Mouse (Mus musculus) kidney, postnatal 10 days (tissue): Measurements from ENCODE around the gene Hmga1b.
"Not testable (repeated sequence)": the region's sequence is repeated elsewhere in the genome, so short reads cannot be mapped to it uniquely, and the experiment has no call there.

Source experiments
- DNase-seq: peaks from one replicate; pipeline ENCODE4 v3.0.0; 2021; ENCODE audit warnings: mixed read lengths

Hmga1b gene

GRCm38 (mm10) chr11:120762672-120763041 lies at the start of gene Hmga1b:
TSS of gene Hmga1b (plus strand) at chr11:120762794.
- DNase-seq: not testable (repeated sequence)

GRCm38 (mm10) chr11:120713580-120714518 lies 48.7 kb upstream of the Hmga1b start, which contains the start of the genes Cenpx and Lrrc45:
TSS of gene Cenpx (minus strand) at chr11:120713738.
TSS of gene Lrrc45 (plus strand) at chr11:120713925.
- DNase-seq: peak; percentile 97

GRCm38 (mm10) chr11:120714546-120714945 lies 48.0 kb upstream of the Hmga1b start:
- no peak for DNase-seq

- no peak for DNase-seq
Measured at GRCm38 (mm10) chr11:120715131-120715530, 47.5 kb upstream of the Hmga1b start.

- no peak for DNase-seq
Measured at GRCm38 (mm10) chr11:120719242-120719641, 43.4 kb upstream of the Hmga1b start.

GRCm38 (mm10) chr11:120719841-120720376 lies 42.7 kb upstream of the Hmga1b start:
- no peak for DNase-seq

- DNase-seq: peak; percentile 95
Measured at GRCm38 (mm10) chr11:120720450-120720849, 42.1 kb upstream of the Hmga1b start.

GRCm38 (mm10) chr11:120721124-120722066 lies 41.2 kb upstream of the Hmga1b start, which contains the start of gene Rac3:
TSS of gene Rac3 (plus strand) at chr11:120721470.
- DNase-seq: peak; percentile 88

GRCm38 (mm10) chr11:120722067-120722630 lies 40.4 kb upstream of the Hmga1b start:
- no peak for DNase-seq

- DNase-seq: peak; percentile 57
Measured at GRCm38 (mm10) chr11:120722761-120723382, 39.7 kb upstream of the Hmga1b start.

- no peak for DNase-seq
Measured at GRCm38 (mm10) chr11:120723509-120723908, 39.1 kb upstream of the Hmga1b start.

GRCm38 (mm10) chr11:120726243-120727168 lies 36.1 kb upstream of the Hmga1b start:
- DNase-seq: peak; percentile 49

GRCm38 (mm10) chr11:120727169-120727527 lies 35.4 kb upstream of the Hmga1b start, which contains the start of gene Dcxr:
TSS of gene Dcxr (minus strand) at chr11:120727281.
- DNase-seq: peak; percentile 93

- no peak for DNase-seq
Measured at GRCm38 (mm10) chr11:120727564-120727963, 35.0 kb upstream of the Hmga1b start.

GRCm38 (mm10) chr11:120728530-120729240 lies 33.9 kb upstream of the Hmga1b start:
- DNase-seq: no peak

- DNase-seq: peak; percentile 75
Measured at GRCm38 (mm10) chr11:120729432-120730050, 33.1 kb upstream of the Hmga1b start.

GRCm38 (mm10) chr11:120730331-120730870 lies 32.2 kb upstream of the Hmga1b start:
- DNase-seq: no peak

GRCm38 (mm10) chr11:120731395-120731794 lies 31.2 kb upstream of the Hmga1b start:
- no peak for DNase-seq
